Mouse (Mus musculus) neural tube, embryonic 14.5 days (tissue): ENCODE results near the gene 4931428L18Rik. TPM values are rescaled to one million over a fixed set of nuclear protein-coding genes. Genes with fewer than 3 reads are reported as not detected.
"Not testable (repeated sequence)": the region's sequence is repeated elsewhere in the genome, so short reads cannot be mapped to it uniquely, and the experiment has no call there.

Experiments
- ATAC-seq: fragments of 200-750 bp; cut with Nextera tagmentation; 2 replicates; pipeline ENCODE4 v1.8.0; 2017; ENCODE audit warnings: low read depth, mild to moderate bottlenecking, moderate TSS enrichment, moderate library complexity
- H3K27ac ChIP-seq: fragments of 300-500 bp; sonication (generic); 2 replicates; pipeline ENCODE4 v1.5.1; 2014; ENCODE audit warnings: low read depth, mild to moderate bottlenecking, control low read depth, low read length, moderate library complexity, mixed read lengths
- H3K27me3 ChIP-seq: fragments of 300-500 bp; sonication (generic); 2 replicates; pipeline ENCODE4 v1.6.1; 2014; ENCODE audit warnings: low read length; ENCODE audit not compliant: control insufficient read depth, insufficient read depth
- H3K36me3 ChIP-seq: fragments of 300-500 bp; sonication (generic); 2 replicates; pipeline ENCODE4 v1.6.1; 2014; ENCODE audit warnings: low read length, mixed read lengths; ENCODE audit not compliant: control insufficient read depth, insufficient read depth
- H3K4me1 ChIP-seq: fragments of 300-500 bp; sonication (generic); 2 replicates; pipeline ENCODE4 v1.6.1; 2014; ENCODE audit warnings: low read length; ENCODE audit not compliant: control insufficient read depth, insufficient read depth
- H3K4me2 ChIP-seq: fragments of 300-500 bp; sonication (generic); 2 replicates; pipeline ENCODE4 v1.6.1; 2014; ENCODE audit warnings: mild to moderate bottlenecking, low read depth, low read length, control low read depth
- H3K4me3 ChIP-seq: fragments of 300-500 bp; sonication (generic); 2 replicates; pipeline ENCODE4 v1.5.1; 2014; ENCODE audit warnings: low read depth, low read length, control low read depth, mixed read lengths
- H3K9ac ChIP-seq: fragments of 300-500 bp; sonication (generic); replicated peaks from 2 replicates; pipeline ENCODE4 v1.6.1; 2014; ENCODE audit warnings: low read depth, mild to moderate bottlenecking, control low read depth, low read length, mixed read lengths
- H3K9me3 ChIP-seq: fragments of 300-500 bp; sonication (generic); 2 replicates; pipeline ENCODE4 v1.6.1; 2016; ENCODE audit warnings: low read length; ENCODE audit not compliant: control insufficient read depth
- WGBS: fragments of 180-500 bp; shearing (Covaris S2); extraction: QIAGEN DNeasy Blood & Tissue Kit; methylation state at CpG from one replicate; pipeline ENCODE4 v1.1.7; 2014; 5-methylcytosine and 5-hydroxymethylcytosine counted together
- polyA plus RNA-seq: library from polyadenylated mRNA; unstranded; fragments of >200 nt; fragmentation: Nextera tagmentation; extraction: Ambion mirVana; gene quantifications from 2 replicates; pipeline ENCODE4 v1.2.1, GENCODE M21; 2014

4931428L18Rik gene
- polyA plus RNA-seq, 1 experiment from 2014 or later: not detected

DNA sequence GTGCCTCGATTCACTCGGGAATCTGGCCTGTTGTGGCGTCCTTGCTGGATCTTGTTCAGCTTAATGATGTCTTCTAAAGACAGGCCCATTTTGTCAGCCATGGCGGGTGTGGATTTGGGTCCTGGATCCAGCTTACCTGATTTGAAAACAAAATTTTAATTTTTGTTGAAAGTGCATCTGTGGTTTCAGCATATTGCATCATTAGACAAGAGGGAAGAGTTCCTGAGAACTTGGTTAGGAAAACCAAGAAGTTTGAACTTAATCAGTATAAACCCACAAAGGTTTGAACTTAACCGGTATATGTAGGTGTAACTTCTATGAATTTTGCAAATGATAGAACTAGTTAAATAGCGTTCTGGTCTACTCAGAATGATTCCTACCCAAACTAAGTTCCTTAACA, 244.6 kb downstream of the 4931428L18Rik start, which contains the start of gene AC153137.1:
AC153137.1 (minus strand) TSS at position 101 of the 400 bp plus-strand sequence.
- not testable (repeated sequence) for ATAC-seq, H3K9ac ChIP-seq, H3K4me1 ChIP-seq, H3K27ac ChIP-seq, H3K4me2 ChIP-seq, H3K36me3 ChIP-seq, H3K9me3 ChIP-seq, H3K27me3 ChIP-seq, H3K4me3 ChIP-seq
- WGBS: 87% methylated on average over 6 of the region's 6 CpGs

DNA sequence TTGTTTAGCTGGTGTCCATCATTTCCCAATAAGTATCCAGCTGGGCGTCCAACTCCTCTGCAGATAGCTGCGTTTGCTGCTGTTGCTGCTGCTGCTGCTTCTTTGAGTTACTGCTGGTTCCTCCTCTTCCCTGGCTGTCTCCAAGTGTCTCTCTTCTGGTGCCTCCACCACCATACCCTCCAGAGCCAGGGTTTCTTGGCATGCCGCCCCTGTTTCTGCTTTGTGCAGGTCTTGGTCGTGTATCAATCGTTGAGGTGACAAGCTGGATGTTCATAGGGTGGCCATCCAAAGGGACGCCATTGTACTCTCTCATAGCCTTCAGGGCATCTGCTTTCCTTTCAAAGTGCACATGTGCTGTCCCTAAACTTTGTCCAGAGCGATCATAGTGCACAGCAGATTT, 245.2 kb downstream of the 4931428L18Rik start:
- H3K4me2 ChIP-seq, H3K27ac ChIP-seq, H3K27me3 ChIP-seq, H3K4me1 ChIP-seq, H3K4me3 ChIP-seq, H3K9ac ChIP-seq, H3K36me3 ChIP-seq, H3K9me3 ChIP-seq, ATAC-seq: not testable (repeated sequence)
- 87% methylated on average over 7 of the region's 7 CpGs for WGBS

DNA sequence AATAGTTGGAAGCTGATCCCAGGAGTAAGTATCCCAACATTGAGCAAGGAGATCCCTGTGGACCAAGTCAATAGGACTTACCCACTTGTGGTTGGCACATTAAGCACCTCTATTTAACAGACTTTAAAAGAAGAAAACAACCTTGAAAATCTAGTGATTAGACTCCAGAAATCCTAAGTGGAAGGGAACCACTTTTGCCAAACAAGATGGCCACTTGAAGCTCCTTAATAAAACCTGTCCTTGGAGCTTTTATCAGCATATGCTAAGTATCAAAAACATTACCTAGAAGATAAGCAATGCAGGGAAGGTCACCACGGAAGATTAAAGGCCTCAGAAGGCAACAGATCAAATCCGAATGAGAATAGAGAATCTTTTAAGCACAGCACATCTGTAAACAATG, 270.7 kb downstream of the 4931428L18Rik start:
- Histone ChIP-seq H3K9me3 (no peaks in the 10 kb centered on the region), H3K4me1 (peaks cover 14% of the 10 kb centered on the region), H3K27me3 (no peaks in the 10 kb centered on the region), H3K4me2 (no peak overlapping the region), H3K4me3 (no peak overlapping the region), H3K9ac (no peak overlapping the region), H3K36me3 (no peaks in the 10 kb centered on the region), H3K27ac (no peak overlapping the region)
- no peak for ATAC-seq
- 91% methylated on average over 2 of the region's 2 CpGs for WGBS

DNA sequence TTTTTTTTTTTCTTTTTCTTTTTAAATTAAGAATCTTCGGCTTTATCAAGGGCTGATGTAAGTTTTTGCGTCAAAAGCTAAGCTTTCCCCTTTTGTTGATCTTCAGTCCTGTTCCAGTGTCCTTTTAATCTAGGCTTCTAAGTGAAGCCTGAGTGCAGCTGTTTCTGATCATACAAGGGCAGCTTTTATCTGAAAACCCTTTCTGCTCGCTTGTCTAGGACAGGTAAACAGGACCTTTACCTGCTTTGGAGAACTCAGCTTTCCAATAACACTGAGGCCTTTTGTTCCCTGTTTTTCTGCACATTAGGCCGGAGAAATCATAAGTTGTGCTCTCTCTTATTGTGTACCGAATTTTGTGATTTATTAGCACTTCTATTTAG, 272.0 kb downstream of the 4931428L18Rik start:
- Histone ChIP-seq H3K4me3 (peak overlapping the region; percentile 88), H3K27me3 (no peaks in the 10 kb centered on the region), H3K27ac (peak overlapping the region; percentile 99), H3K9ac (peak overlapping the region; percentile 61), H3K4me2 (peak overlapping the region; percentile 56), H3K4me1 (peaks cover 17% of the 10 kb centered on the region), H3K36me3 (no peaks in the 10 kb centered on the region), H3K9me3 (no peaks in the 10 kb centered on the region)
- no peak for ATAC-seq
- WGBS: 43% methylated on average over 5 of the region's 5 CpGs

DNA sequence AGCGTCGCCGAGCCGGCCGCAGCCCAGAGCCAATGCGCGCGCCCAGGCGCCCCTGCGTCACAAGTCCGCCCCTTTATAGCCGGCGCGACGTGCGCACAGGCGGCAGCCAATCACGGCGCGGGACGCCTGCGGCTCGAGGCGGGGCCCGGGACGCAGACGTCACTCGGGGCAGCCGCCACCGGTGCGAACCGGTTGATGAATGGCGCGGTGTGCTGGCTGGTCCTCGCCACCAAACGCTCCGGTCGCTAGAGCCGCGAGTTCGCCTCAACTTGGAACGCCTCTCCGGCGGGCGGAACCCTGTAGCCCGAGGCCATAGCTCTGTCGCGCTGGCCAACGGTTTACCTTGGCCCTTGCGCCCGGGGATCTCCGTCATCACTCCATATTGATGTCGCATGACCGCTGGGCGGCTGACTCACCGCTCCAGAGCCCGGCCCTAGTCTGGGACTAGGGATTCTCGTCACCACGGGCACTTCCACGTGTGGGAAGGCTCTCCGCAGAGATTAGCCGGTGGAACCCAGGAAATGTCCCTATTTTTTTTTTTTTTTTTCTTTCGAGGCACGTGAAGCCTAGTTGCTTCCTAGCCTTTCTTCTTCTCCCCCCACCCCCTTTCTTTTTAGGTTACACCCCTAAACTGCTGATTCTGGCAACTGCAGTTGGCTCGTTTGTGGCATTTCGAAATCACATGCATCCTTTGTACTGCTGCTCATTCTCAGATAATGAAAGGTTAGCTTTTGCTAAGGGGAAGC, 272.6 kb downstream of the 4931428L18Rik start:
- WGBS: under 1% methylated on average over 61 of the region's 66 CpGs
- peak overlapping the region; percentile 97 for H3K9ac ChIP-seq
- peak overlapping the region; percentile 88 for H3K4me3 ChIP-seq
- peaks cover 17% of the 10 kb centered on the region for H3K4me1 ChIP-seq
- ATAC-seq: peak; percentile 99
- peak overlapping the region; percentile 56 for H3K4me2 ChIP-seq
- H3K36me3 ChIP-seq: no peaks in the 10 kb centered on the region; the same call in 1 of the 2 replicates
- H3K27ac ChIP-seq: peak overlapping the region; percentile 99
- no peaks in the 10 kb centered on the region for H3K27me3 ChIP-seq
- H3K9me3 ChIP-seq: no peaks in the 10 kb centered on the region

DNA sequence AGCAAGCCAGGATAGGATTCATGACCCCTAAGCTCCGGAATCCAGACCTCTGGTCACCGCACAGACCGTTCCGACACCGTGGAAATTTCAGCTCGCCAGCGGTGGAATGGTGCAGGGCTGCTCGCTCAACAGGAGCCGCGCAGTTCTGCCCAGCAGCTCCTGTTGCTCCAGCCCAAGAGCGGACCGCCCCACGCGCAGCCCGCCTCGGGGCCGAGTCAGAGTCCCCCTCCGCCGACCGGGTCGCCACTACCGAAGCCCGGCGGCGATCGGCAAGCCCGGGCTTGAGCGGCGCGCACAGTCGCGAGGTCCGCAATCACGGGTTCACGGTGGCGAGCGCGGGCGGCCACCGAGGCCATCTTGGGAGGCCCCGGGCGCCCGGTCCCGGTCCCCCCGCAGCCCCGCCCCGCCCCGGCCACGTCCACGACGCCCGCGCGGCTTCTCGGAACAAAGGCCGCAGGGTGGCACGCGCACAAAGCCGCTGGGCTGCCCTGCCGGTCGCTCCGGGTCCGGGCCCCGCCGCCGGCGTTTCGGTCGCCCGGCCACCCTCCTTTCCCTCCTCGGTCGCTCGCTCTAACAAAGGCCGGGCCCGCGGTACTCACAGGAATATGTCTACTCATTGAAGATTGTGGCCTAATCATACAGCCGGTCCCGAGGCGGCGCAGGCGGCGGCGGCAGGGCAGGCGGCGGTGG, 273.4 kb downstream of the 4931428L18Rik start:
- Histone ChIP-seq H3K4me3 (peak overlapping the region; percentile 88), H3K27ac (peak overlapping the region; percentile 99), H3K4me2 (peak overlapping the region; percentile 50), H3K36me3 (peaks cover 2% of the 10 kb centered on the region; the same call in 1 of the 2 replicates), H3K4me1 (peaks cover 17% of the 10 kb centered on the region), H3K9ac (peak overlapping the region; percentile 97), H3K27me3 (no peaks in the 10 kb centered on the region), H3K9me3 (no peaks in the 10 kb centered on the region)
- WGBS: under 1% methylated on average over 65 of the region's 85 CpGs
- ATAC-seq: peak; percentile 68

DNA sequence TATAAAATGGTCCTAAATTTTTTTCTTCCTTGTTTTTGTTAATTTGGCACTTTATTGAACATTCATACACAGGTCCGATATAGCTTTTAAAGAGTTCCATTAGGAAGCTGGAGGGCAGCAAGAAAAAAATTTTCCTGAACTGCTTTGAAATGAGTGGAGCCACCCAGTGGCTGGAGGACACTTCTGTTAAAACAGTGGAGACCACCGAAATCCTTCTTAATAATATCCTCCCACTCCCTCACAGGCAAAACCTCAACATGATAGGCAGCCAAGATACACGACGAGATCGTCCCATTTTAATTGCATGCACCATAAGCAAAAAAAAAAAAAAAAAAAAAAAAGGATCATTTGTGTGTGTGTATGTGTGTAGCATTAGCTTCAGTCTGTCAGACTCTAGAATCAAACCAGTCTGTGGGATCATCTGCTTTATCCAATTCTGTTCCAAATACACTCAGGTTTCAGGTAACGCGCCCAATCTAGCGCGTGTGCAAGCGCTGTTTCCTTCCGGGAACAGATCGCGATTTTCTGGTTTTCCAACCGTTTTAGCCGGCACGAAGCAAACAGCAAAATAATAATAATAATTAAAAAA, 274.0 kb downstream of the 4931428L18Rik start:
- peak overlapping the region; percentile 99 for H3K27ac ChIP-seq
- peak overlapping the region; percentile 88 for H3K4me3 ChIP-seq
- no peaks in the 10 kb centered on the region for H3K9me3 ChIP-seq
- H3K4me1 ChIP-seq: peaks cover 17% of the 10 kb centered on the region
- peak overlapping the region; percentile 50 for H3K4me2 ChIP-seq
- 1% methylated on average over 16 of the region's 16 CpGs for WGBS
- H3K27me3 ChIP-seq: no peaks in the 10 kb centered on the region
- no peak for ATAC-seq
- peaks cover 9% of the 10 kb centered on the region for H3K36me3 ChIP-seq
- peak overlapping the region; percentile 97 for H3K9ac ChIP-seq
